Mouse (Mus musculus) telencephalon, adult 2 months (tissue): ENCODE results near the gene Usp10.
A peak's percentile ranks its signal among the peaks of the same experiment; 100 is the strongest.

ENCODE experiments used
- DNase-seq: peaks from one replicate; pipeline ENCODE4 v3.0.0-alpha.2; 2011; ENCODE audit warnings: low read depth, low spot score

The Usp10 gene

GRCm38 (mm10) chr8:119915298-119915697 lies 5.1 kb downstream of the Usp10 start:
- DNase-seq: no peak

DNA sequence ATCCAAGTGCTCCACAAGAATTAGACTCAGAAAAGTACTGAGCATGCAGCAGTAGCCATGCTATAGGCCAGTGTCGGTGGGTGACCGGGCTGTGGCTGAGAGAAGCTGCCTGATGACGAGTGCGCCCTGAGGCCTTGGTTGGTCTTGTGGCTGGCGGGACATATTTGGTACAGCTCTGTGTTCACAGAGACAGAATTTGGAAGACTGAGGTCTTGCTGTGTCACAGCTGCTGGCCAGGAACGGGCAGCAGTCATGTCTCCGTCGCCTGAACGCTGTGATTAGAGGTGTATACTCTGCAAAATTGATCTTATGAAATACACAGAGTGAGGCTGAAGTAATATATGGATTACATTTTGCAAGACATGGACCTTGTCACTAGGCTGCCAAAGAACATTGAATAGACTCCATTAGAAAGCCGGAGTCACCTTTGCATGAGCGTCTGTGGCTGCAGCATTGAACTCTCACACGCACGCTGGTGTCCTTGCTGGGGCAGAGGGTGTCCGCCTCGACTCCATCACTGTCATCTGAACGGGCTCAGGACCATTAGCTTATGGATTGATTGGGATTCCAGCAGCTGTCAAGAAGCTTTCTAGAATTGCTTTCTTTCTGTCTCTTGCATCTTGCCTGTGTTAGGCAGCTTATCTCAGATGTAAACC lies 6.2 kb downstream of the Usp10 start:
- DNase-seq: no peak

DNA sequence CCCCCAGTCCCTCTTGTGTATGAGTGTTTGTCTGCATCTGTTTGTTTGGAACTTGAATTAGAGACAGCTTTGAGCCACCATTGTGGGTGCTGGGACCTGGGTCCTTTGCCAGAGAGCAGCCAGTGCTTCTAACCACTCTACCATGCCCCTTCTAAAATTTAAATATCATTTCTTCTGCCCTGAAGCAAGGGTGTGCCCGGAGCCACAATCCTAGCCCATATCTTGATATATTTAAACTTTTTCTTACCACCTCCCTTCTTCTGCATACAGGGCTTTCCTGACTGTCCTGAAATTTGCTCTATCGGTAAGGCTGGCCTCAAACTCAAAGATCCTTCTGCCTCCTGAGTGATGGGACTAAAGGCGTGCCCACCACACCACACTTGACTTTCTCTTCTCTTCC lies 7.3 kb downstream of the Usp10 start:
- no peak for DNase-seq

DNA sequence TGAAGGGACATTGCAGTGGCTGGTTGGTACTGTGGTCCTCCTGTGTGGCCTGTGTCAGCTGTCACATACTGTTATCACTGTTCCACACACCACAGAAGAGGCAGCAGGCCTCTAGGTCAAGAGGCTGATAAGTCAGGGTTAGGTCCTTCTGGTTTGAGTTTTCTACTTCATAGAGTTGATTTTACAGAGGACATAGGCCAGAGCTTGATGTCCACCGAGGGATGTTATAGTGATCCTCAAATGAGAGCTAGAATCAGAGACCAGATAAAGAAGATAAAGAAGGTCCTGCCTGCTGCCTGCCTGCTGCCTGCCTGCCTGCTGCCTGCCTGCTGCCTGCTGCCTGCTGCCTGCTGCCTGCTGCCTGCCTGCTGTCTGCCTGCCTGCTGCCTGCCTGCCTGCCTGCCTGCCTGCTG lies 8.0 kb downstream of the Usp10 start:
- no peak for DNase-seq

GRCm38 (mm10) chr8:119923259-119923658 lies 13.1 kb downstream of the Usp10 start:
- DNase-seq: no peak

GRCm38 (mm10) chr8:119925428-119925827 lies 15.3 kb downstream of the Usp10 start:
- DNase-seq: no peak

GRCm38 (mm10) chr8:119926474-119926873 lies 16.3 kb downstream of the Usp10 start:
- no peak for DNase-seq

DNA sequence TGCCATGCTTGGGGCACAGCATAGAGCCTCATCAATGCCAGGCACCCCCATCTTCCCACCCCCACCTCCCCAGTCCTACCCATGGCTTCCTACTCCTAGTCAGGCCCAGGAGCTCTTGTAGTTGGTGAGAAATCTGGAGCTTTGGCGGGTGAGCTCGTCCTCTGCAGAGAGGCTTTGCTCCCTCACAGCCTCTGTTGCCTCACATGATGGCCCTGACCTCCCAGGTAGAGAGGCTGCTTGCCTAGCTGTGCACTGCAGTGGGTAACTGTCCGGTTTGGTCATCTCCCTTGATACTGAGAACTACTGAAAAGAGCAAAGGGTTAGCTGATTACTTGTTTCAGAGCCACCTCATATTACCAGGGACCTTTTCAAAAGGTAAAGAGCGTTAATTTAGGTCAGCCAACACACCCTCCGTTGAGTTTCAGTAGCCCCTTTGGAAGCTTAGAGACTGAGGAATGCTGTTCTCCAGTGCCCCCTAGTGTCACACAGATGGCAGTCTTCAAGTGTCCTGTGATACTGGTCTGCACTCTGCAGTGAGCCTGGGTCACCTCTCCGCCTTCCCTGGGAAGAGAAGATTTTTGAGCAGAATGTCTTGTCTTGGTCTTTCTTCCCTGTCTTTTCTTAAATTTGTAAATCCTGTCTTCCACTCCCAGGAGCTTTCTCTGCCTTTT lies 17.4 kb downstream of the Usp10 start:
- DNase-seq: no peak

DNA sequence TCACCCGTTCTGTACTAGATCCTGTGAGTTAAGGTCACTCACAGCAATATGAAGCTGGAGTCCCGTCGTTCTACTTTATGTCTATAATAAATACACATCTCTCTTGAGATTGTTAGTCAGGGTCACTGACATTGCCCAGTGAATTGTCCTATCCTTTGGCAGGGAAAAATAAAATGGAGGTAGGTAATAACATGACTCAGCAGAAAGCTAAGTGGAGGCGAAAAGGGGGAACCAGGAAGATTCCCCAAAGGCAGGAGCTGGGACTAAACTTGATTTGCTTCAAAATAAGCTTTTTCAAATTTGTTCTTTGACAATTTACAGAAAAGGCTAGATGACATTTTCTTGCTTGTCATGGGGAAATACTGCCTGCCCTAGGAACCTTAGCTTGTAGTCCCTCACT lies 21.2 kb downstream of the Usp10 start:
- no peak for DNase-seq

DNA sequence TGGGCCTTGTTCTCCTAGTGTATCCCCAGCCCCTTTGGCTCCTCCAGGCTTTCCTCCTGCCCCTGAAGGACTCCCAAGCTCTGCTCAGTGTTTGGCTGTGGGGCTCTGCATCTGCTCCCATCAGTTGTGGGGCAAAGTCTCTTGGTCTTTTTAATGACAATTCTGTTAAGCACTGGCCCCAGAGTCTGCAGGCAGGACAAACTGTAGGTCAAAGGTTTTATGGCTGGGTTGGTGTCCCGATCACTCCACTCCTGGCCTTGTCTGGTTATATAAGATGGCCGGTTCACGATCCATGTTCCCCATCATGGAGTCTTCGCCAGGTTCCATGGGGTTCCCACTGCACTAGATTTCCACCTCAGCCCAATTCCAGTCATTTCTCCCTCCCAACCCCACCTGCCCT lies 23.5 kb downstream of the Usp10 start:
- DNase-seq: no peak

- DNase-seq: no peak
These were observed 25.4 kb downstream of the Usp10 start for GRCm38 (mm10) chr8:119935541-119935940.

- DNase-seq: no peak
These were observed 28.3 kb downstream of the Usp10 start for GRCm38 (mm10) chr8:119938481-119938880.

- DNase-seq: no peak
These were observed 29.2 kb downstream of the Usp10 start for GRCm38 (mm10) chr8:119939336-119939735.

- no peak for DNase-seq
These were observed 31.3 kb downstream of the Usp10 start for GRCm38 (mm10) chr8:119941471-119941870.

DNA sequence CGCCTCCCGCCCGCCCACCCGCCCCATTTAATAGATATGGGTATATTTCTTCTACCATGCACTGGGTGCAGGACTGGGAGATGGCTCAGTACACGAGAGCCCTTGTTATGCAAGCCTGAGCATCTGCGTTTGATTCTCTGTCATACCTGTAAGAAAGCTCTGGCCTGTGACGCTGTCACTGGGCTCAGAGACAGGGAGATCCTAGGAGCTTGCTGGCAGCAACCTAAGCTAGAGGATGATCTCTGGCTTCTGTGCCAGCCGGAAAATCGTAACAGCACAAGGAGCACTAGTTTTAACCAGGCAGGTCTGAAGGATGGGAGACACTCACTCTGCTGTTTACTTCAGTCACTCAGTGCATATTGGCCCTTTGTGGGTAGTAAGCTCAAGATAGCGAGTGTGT lies 33.5 kb downstream of the Usp10 start:
- DNase-seq: no peak

- DNase-seq: no peak
These were observed 34.1 kb downstream of the Usp10 start for GRCm38 (mm10) chr8:119944096-119944811.

- DNase-seq: no peak
These were observed 36.2 kb downstream of the Usp10 start for GRCm38 (mm10) chr8:119946326-119946865.

DNA sequence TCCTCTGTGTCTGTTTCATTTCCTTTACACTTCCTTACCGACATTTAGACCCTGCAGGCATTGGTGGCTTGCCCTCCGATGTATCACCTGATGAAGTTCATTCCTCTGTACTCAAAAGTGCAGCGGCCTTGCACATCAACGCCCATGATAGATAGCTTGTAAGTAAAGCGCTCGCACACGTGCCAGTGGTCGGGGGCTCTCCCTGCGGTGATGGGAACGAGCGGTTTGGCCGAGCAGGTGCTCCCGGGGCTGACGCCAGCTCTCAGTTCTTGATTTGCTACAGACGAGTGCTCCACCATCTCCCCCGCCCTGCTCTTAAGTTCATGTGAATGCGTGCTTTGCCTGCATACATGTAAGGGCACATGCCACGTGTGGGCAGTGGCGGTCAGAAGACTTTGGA lies 37.5 kb downstream of the Usp10 start:
- no peak for DNase-seq

DNA sequence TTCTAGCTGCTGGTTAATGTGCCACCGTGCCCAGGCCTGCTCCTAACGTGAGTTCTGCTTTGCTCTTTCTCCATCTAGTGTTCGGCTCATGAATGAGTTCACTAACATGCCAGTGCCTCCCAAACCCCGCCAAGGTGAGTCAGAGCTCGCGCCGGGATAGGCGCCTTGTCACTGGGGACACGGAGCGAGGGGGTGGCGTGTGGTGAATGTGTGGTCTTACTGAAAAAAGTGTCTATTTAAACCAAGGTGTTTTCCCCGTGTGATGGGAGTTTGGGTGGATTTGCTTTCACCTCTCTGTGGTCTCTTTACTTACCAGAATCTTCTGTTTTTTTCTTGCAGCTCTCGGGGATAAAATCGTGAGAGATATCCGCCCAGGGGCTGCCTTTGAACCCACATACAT lies 38.2 kb downstream of the Usp10 start:
- no peak for DNase-seq

DNA sequence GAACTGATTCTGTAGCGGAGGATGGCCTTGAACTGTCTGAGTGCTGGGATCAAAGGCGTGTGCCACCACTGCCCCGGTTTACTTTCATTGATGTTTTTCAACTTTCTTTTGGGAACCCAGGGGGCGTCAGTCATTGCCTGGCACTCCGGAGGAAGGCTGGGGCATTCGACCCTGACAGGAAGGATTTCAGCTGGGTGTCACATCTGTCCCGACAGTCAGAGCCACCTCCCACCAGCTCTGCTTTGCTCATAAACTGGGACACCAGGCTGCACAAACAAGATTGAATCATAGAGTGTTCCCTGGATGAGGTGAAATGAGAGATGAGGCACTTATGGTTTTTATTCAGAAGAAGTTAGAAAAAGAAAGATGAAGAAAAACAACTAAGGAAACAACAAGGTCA lies 42.1 kb downstream of the Usp10 start:
- DNase-seq: no peak

GRCm38 (mm10) chr8:119952747-119953146 lies 42.6 kb downstream of the Usp10 start:
- DNase-seq: peak; percentile 92

DNA sequence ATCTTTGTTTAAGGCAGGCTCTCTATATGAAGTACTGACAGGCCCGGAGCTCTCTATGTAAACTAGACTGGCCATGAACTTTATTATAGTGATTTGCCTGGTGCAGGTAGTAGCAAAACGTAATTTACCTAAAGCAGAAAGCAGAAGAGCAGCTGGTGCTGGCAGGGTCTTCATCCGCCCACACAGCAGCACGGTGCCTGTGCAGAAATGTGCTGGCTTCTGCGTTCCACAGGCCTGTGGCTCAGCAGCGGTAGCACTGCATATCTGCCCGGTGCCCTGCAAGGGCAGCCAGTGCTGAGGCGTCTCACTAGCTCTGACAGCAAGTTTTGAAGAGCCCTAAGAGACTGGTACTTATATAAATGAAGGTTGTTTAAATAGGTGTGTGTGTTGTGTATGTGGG lies 45.2 kb downstream of the Usp10 start:
- no peak for DNase-seq

GRCm38 (mm10) chr8:119958076-119958475 lies 47.9 kb downstream of the Usp10 start:
- no peak for DNase-seq
